Mouse (Mus musculus) embryonic fibroblast, embryonic 13.5 days (primary cell): ENCODE data around the gene Arhgap24. TPM values are rescaled to one million over a fixed set of nuclear protein-coding genes. Genes with fewer than 3 reads are reported as not detected.

Experiments used
- H3K27ac ChIP-seq: 2 replicates; pipeline ENCODE4 v1.5.1; 2012; ENCODE audit warnings: low read length, control low read depth, inconsistent platforms; ENCODE audit not compliant: insufficient read depth
- H3K4me1 ChIP-seq: 2 replicates; pipeline ENCODE4 v1.6.1; 2011; ENCODE audit warnings: low read length; ENCODE audit not compliant: control insufficient read depth, insufficient read depth
- H3K4me3 ChIP-seq: 2 replicates; pipeline ENCODE4 v1.5.1; 2011; ENCODE audit warnings: mild to moderate bottlenecking, control low read depth, low read length; ENCODE audit not compliant: insufficient read depth
- CTCF ChIP-seq: IDR thresholded peaks from 2 replicates; pipeline ENCODE4 v1.5.1; 2011; ENCODE audit warnings: mild to moderate bottlenecking, control low read depth, low read length, moderate library complexity, borderline replicate concordance; ENCODE audit not compliant: insufficient read depth
- POLR2A ChIP-seq: IDR thresholded peaks from 2 replicates; pipeline ENCODE4 v1.6.1; 2011; ENCODE audit warnings: low read depth, mild to moderate bottlenecking, control low read depth, low read length, moderate library complexity
- polyA plus RNA-seq: library from polyadenylated mRNA; stranded (reverse); fragments of >200 nt; gene quantifications from 2 replicates; pipeline ENCODE4 v1.2.4, GENCODE M21; 2011; ENCODE audit warnings: low read depth; ENCODE audit not compliant: missing spikeins, insufficient read length

Arhgap24 gene
- polyA plus RNA-seq, 1 experiment = 27.1 TPM

GRCm38 (mm10) chr5:102725365-102725764 is 244.2 kb downstream of the Arhgap24 start:
- peaks cover 10% of the 10 kb centered on the region for H3K4me1 ChIP-seq
- TF ChIP-seq CTCF = no peak
- TF ChIP-seq POLR2A = peak; percentile 39; the same call in 1 of the 2 replicates
- peak overlapping the region; percentile 82 for H3K27ac ChIP-seq
- peak overlapping the region; percentile 68 for H3K4me3 ChIP-seq

DNA sequence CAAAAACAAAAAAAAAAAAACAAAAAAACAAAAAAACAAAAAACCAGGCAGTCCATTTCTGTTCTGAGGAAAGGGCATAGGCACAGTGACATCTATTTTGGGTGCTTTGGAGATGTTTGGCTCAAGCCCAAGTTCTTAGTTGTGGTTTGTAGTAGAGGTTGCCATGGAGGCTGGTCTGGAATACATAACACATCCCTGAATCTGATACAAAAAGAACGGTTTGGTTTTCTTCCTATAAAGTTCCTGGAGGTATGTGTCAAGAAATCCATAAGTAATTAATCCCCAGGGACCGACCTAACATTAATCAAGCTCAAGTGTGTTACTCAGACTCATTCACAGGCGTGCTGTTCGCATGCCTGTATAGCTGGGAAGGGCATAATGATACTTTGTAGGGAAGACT is 245.8 kb downstream of the Arhgap24 start:
- Histone ChIP-seq H3K4me3 (no peak overlapping the region), H3K27ac (no peak overlapping the region; the same call in 1 of the 2 replicates), H3K4me1 (peaks cover 10% of the 10 kb centered on the region)
- TF ChIP-seq CTCF = no peak
- no peak for TF ChIP-seq POLR2A

DNA sequence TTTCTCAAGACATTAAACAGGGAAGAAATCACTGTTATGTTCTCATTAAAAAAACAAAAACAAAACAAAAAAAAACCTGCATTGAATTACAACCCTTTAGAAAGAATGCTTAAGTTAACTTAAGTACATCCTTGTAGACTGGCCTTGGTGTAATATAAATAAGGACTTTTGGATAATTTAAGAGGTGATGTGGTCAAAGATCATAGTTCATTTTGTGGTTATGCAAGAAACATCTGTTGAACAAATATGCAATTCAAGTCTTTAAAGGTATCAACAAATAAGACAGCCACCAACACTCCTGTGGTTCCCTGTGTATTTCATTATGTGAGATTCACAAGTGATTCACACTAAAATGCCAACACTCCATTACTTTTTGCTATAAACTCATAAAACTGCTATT is 247.3 kb downstream of the Arhgap24 start:
- H3K27ac ChIP-seq = no peak overlapping the region
- TF ChIP-seq POLR2A (no peak), CTCF (no peak)
- peaks cover 10% of the 10 kb centered on the region for H3K4me1 ChIP-seq
- H3K4me3 ChIP-seq = no peak overlapping the region

DNA sequence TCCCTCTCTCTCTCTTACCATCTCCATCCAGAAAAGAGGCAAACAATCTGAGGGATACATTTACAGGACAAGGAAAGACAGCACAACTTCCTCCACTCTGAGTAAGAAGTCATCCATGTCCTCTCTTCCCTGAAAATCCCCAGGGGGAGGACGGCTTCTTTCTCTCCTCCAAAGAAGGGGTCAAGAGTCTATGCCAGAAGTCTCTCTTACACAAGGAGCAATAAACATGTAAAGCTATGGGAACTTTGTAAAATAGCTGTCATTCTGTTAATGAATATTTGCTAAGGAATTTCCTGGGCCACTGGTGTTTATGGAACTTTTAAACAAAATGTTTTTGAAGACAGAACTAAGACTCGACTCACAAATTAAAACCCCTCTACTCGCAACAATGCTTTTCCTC is 248.3 kb downstream of the Arhgap24 start:
- Histone ChIP-seq H3K4me1 (peaks cover 10% of the 10 kb centered on the region), H3K4me3 (no peak overlapping the region), H3K27ac (peak overlapping the region; percentile 50)
- TF ChIP-seq CTCF = no peak
- TF ChIP-seq POLR2A = no peak

GRCm38 (mm10) chr5:102736131-102736530 is 254.9 kb downstream of the Arhgap24 start:
- H3K27ac ChIP-seq = peak overlapping the region; percentile 90
- H3K4me3 ChIP-seq = no peak overlapping the region
- no peak for TF ChIP-seq CTCF
- TF ChIP-seq POLR2A = no peak
- H3K4me1 ChIP-seq = peaks cover 4% of the 10 kb centered on the region; the same call in 1 of the 2 replicates

DNA sequence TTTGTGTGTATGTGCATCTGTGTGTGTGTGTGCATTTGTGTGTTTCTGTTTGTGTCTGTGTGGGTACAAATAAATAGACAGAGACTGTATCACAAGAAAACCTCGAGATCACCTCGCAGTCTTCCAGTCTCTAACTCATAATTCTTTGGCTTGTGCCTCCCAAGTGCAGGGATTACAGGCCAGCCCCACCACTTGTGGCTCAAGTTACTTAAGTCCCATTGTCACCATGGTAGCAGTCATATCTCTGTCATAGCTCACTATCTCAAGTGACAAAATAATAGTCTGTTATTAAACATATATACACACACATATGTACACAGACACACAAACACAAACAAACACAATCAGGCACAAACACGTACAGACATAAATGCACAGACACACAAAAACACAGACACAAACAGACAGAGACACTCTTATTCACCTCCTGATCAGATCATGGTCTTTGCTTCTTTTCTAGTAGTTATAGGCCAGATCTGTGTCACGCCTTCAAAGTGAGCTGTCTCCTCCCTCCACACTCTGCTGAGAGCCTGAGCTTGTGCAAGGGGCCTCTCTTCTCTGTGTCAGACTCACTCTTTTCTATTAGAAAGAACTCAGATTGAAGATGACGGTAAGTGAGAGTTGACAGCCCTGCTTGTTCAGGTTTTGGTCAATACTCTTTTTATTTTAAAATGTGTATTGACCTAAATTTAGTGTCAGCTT is 261.5 kb downstream of the Arhgap24 start:
- H3K27ac ChIP-seq = no peak overlapping the region
- peaks cover 4% of the 10 kb centered on the region; the same call in 1 of the 2 replicates for H3K4me1 ChIP-seq
- TF ChIP-seq POLR2A = no peak
- TF ChIP-seq CTCF = no peak
- no peak overlapping the region for H3K4me3 ChIP-seq

GRCm38 (mm10) chr5:102743436-102743835 is 262.2 kb downstream of the Arhgap24 start:
- no peak overlapping the region for H3K27ac ChIP-seq
- H3K4me3 ChIP-seq = no peak overlapping the region
- TF ChIP-seq CTCF (no peak), POLR2A (no peak)
- H3K4me1 ChIP-seq = peaks cover 4% of the 10 kb centered on the region; the same call in 1 of the 2 replicates

GRCm38 (mm10) chr5:102744051-102744450 is 262.9 kb downstream of the Arhgap24 start:
- no peak for TF ChIP-seq CTCF
- no peak for TF ChIP-seq POLR2A
- H3K27ac ChIP-seq = no peak overlapping the region
- peaks cover 4% of the 10 kb centered on the region; the same call in 1 of the 2 replicates for H3K4me1 ChIP-seq
- H3K4me3 ChIP-seq = no peak overlapping the region

DNA sequence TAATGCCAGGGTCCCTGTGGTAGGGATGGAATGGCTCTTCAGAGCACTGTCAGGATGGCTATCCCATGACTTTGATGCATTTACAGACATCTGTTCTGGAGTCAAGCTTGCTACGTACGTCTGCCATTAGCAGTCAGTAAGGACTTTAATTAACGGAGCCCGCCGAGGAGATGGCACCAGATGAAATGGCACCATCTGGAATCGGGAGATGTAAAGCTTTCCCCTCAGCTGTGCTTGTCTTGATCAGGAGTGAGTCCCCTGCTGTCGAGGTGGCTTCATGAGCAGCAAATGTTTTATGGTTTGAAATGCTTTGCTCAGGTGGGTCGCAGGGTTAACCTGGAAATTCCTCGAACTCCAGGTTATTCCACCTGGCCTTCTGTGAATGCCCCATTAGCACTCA is 267.0 kb downstream of the Arhgap24 start:
- Histone ChIP-seq H3K4me3 (no peak overlapping the region), H3K27ac (no peak overlapping the region), H3K4me1 (peaks cover 3% of the 10 kb centered on the region)
- TF ChIP-seq CTCF (no peak), POLR2A (no peak)

DNA sequence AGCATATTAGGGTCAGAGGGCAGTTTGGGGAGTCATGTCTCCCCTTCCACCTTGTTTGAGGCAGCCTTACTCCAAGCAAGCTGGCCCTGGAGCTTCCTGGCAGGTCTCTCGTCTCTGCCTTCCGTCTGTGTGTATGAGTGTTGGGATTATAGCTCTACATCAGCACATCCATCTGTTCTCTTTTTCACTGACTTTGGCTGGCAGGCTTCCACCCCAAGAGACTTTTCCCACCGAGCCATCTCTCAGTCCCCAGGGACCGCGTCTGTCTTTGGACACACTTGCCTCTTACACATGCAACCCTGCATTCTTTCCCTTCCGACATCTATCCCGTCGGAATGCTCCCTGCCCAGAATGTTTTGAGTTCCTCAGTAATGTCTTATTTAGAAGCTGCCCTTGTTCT is 267.8 kb downstream of the Arhgap24 start:
- Histone ChIP-seq H3K4me1 (peaks cover 3% of the 10 kb centered on the region), H3K27ac (no peak overlapping the region), H3K4me3 (no peak overlapping the region)
- TF ChIP-seq POLR2A (no peak), CTCF (no peak)
